Mouse (Mus musculus): ENCODE results near the gene Slfn14.
"Not testable (repeated sequence)": the region's sequence is repeated elsewhere in the genome, so short reads cannot be mapped to it uniquely, and the experiment has no call there.

Gene Slfn14

GRCm38 (mm10) chr11:83282084-83282483 is 4.4 kb downstream of the Slfn14 start:
- DNase-seq = no peak

GRCm38 (mm10) chr11:83279691-83280090 is 6.8 kb downstream of the Slfn14 start:
- DNase-seq = peak; percentile 16 to 41

- no peak for DNase-seq
Measured at GRCm38 (mm10) chr11:83279024-83279423, 7.5 kb downstream of the Slfn14 start.

GRCm38 (mm10) chr11:83276251-83276650 is 10.3 kb downstream of the Slfn14 start:
- DNase-seq = no peak

- peak; percentile 12 to 47 for DNase-seq
Measured at GRCm38 (mm10) chr11:83271951-83272843, 14.3 kb downstream of the Slfn14 start.

GRCm38 (mm10) chr11:83271151-83271950 is 15.2 kb downstream of the Slfn14 start:
- DNase-seq = peak; percentile 84 to 90

- DNase-seq = no peak
Measured at GRCm38 (mm10) chr11:83270842-83271150, 15.7 kb downstream of the Slfn14 start.

- no peak for DNase-seq
Measured at GRCm38 (mm10) chr11:83263146-83263545, 23.4 kb downstream of the Slfn14 start.

GRCm38 (mm10) chr11:83262673-83263072 is 23.9 kb downstream of the Slfn14 start:
- no peak for DNase-seq

GRCm38 (mm10) chr11:83257211-83257610 is 29.3 kb downstream of the Slfn14 start:
- not testable (repeated sequence) for DNase-seq

GRCm38 (mm10) chr11:83239811-83240210 is 46.7 kb downstream of the Slfn14 start:
- no peak for DNase-seq

GRCm38 (mm10) chr11:83238389-83238788 is 48.1 kb downstream of the Slfn14 start:
- no peak for DNase-seq

- not testable (repeated sequence) for DNase-seq
Measured at GRCm38 (mm10) chr11:83237390-83237789, 49.1 kb downstream of the Slfn14 start.

- DNase-seq = peak in 1 of 2 experiments; percentile 14
Measured at GRCm38 (mm10) chr11:83233621-83234020, 52.9 kb downstream of the Slfn14 start.

GRCm38 (mm10) chr11:83230966-83231365 is 55.6 kb downstream of the Slfn14 start:
- DNase-seq = peak in 1 of 2 experiments; percentile 6

GRCm38 (mm10) chr11:83227926-83228723 is 58.4 kb downstream of the Slfn14 start:
- no peak for DNase-seq

- DNase-seq = no peak
Measured at GRCm38 (mm10) chr11:83225371-83225960, 61.1 kb downstream of the Slfn14 start.
